Mouse (Mus musculus): Measurements from ENCODE around the gene Glt28d2.

GRCm38 (mm10) chr3:85904371-85904770 is 17.1 kb upstream of the Glt28d2 start:
- TF ChIP-seq CTCF (IDR thresholded peaks at IDR 0.05; ENCODE audit: borderline replicate concordance, insufficient read depth, low read depth, low read length) (no peak), POLR2A (IDR thresholded peaks at IDR 0.05; ENCODE audit: borderline replicate concordance, insufficient read depth, low read length) (no peak)
